Mouse (Mus musculus) heart, embryonic 15.5 days (tissue): ENCODE measurements around the gene Nox4. TPM values are rescaled to one million over a fixed set of nuclear protein-coding genes. Genes with fewer than 3 reads are reported as not detected.
"Not testable (repeated sequence)": the region's sequence is repeated elsewhere in the genome, so short reads cannot be mapped to it uniquely, and the experiment has no call there.

Experiments
- ATAC-seq: fragments of 200-750 bp; cut with Nextera tagmentation; replicated peaks from 2 replicates; pipeline ENCODE4 v1.8.0; 2017; ENCODE audit warnings: low read depth, moderate TSS enrichment; ENCODE audit not compliant: insufficient number of reproducible peaks, insufficient read depth, low FRiP score
- H3K27ac ChIP-seq: fragments of 300-500 bp; sonication (generic); 2 replicates; pipeline ENCODE4 v1.5.1; 2015; ENCODE audit warnings: mild to moderate bottlenecking, inconsistent platforms
- H3K27me3 ChIP-seq: fragments of 300-500 bp; sonication (generic); 2 replicates; pipeline ENCODE4 v1.6.1; 2015; ENCODE audit warnings: inconsistent platforms
- H3K36me3 ChIP-seq: fragments of 300-500 bp; sonication (generic); 2 replicates; pipeline ENCODE4 v1.6.1; 2015; ENCODE audit warnings: mild to moderate bottlenecking, inconsistent platforms
- H3K4me1 ChIP-seq: fragments of 300-500 bp; sonication (generic); replicated peaks from 2 replicates; pipeline ENCODE4 v1.6.1; 2015; ENCODE audit warnings: inconsistent platforms
- H3K4me2 ChIP-seq: fragments of 300-500 bp; sonication (generic); 2 replicates; pipeline ENCODE4 v1.6.1; 2015; ENCODE audit warnings: inconsistent platforms, mild to moderate bottlenecking, moderate library complexity
- H3K4me3 ChIP-seq: fragments of 300-500 bp; sonication (generic); 2 replicates; pipeline ENCODE4 v1.5.1; 2015; ENCODE audit warnings: mild to moderate bottlenecking, inconsistent platforms
- H3K9ac ChIP-seq: fragments of 300-500 bp; sonication (generic); 2 replicates; pipeline ENCODE4 v1.6.1; 2015; ENCODE audit warnings: mild to moderate bottlenecking, inconsistent platforms
- H3K9me3 ChIP-seq: fragments of 300-500 bp; sonication (generic); replicated peaks from 2 replicates; pipeline ENCODE4 v1.6.1; 2016; ENCODE audit warnings: inconsistent platforms
- WGBS: fragments of 180-500 bp; shearing (Covaris S2); methylation state at CpG from one replicate; pipeline ENCODE4 v1.1.7; 2015; ENCODE audit warnings: mixed read lengths; 5-methylcytosine and 5-hydroxymethylcytosine counted together
- polyA plus RNA-seq: library from polyadenylated mRNA; unstranded; fragments of >200 nt; fragmentation: Nextera tagmentation; extraction: Ambion mirVana; gene quantifications from 2 replicates; pipeline ENCODE4 v1.2.1, GENCODE M21; 2015

Gene Nox4
- polyA plus RNA-seq, 1 experiment from 2014 or later, result 2.8 TPM

- H3K27ac ChIP-seq, result no peak overlapping the region
- H3K4me2 ChIP-seq, result no peak overlapping the region
- no peak for ATAC-seq
- H3K4me3 ChIP-seq, result no peak overlapping the region
- no peaks in the 10 kb centered on the region for H3K27me3 ChIP-seq
- H3K9me3 ChIP-seq, result no peaks in the 10 kb centered on the region
- H3K9ac ChIP-seq, result no peak overlapping the region
- no peaks in the 10 kb centered on the region for H3K4me1 ChIP-seq
- no peaks in the 10 kb centered on the region for H3K36me3 ChIP-seq
These were observed 128.4 kb downstream of the Nox4 start for GRCm38 (mm10) chr7:87374322-87374721.

GRCm38 (mm10) chr7:87374935-87375334 is 129.0 kb downstream of the Nox4 start:
- ATAC-seq, result no peak
- WGBS, result 53% methylated on average over 2 of the region's 2 CpGs
- no peaks in the 10 kb centered on the region for H3K9me3 ChIP-seq
- no peak overlapping the region for H3K9ac ChIP-seq
- no peaks in the 10 kb centered on the region for H3K4me1 ChIP-seq
- no peaks in the 10 kb centered on the region for H3K36me3 ChIP-seq
- no peaks in the 10 kb centered on the region for H3K27me3 ChIP-seq
- H3K4me3 ChIP-seq, result no peak overlapping the region
- H3K27ac ChIP-seq, result no peak overlapping the region
- H3K4me2 ChIP-seq, result no peak overlapping the region

GRCm38 (mm10) chr7:87397023-87397422 is 151.1 kb downstream of the Nox4 start:
- Histone ChIP-seq H3K36me3 (no peaks in the 10 kb centered on the region), H3K27ac (no peak overlapping the region), H3K9me3 (no peaks in the 10 kb centered on the region), H3K4me2 (no peak overlapping the region), H3K9ac (no peak overlapping the region), H3K27me3 (no peaks in the 10 kb centered on the region), H3K4me1 (no peaks in the 10 kb centered on the region), H3K4me3 (no peak overlapping the region)
- ATAC-seq, result no peak
- 84% methylated on average over 7 of the region's 7 CpGs for WGBS

- H3K9ac ChIP-seq, H3K36me3 ChIP-seq, H3K27ac ChIP-seq, H3K4me3 ChIP-seq, H3K27me3 ChIP-seq, H3K4me2 ChIP-seq, H3K4me1 ChIP-seq, ATAC-seq, H3K9me3 ChIP-seq: not testable (repeated sequence)
- WGBS, result 9% methylated on average over 4 of the region's 4 CpGs
These were observed 165.5 kb downstream of the Nox4 start for GRCm38 (mm10) chr7:87411373-87411772.

- no peak overlapping the region for H3K4me3 ChIP-seq
- H3K4me2 ChIP-seq, result no peak overlapping the region
- H3K36me3 ChIP-seq, result no peaks in the 10 kb centered on the region
- H3K27ac ChIP-seq, result no peak overlapping the region
- no peak for ATAC-seq
- no peaks in the 10 kb centered on the region for H3K27me3 ChIP-seq
- 50% methylated on average over 1 of the region's 1 CpGs for whole genome bisulfite sequencing
- no peaks in the 10 kb centered on the region for H3K9me3 ChIP-seq
- H3K4me1 ChIP-seq, result no peaks in the 10 kb centered on the region
- no peak overlapping the region for H3K9ac ChIP-seq
These were observed 167.4 kb downstream of the Nox4 start for GRCm38 (mm10) chr7:87413271-87413670.

Other genes with a start within 250 kb of the Nox4 start
- gene Vmn2r79, start 250.0 kb upstream of the Nox4 start, polyA plus RNA-seq, result not detected in 2 replicates
- gene Tyr, start 247.4 kb downstream of the Nox4 start, polyA plus RNA-seq, result 0.13 and 0.29 TPM in 2 replicates